Mouse (Mus musculus): Measurements from ENCODE around the gene Fam90a1a. TPM values are rescaled to one million over a fixed set of nuclear protein-coding genes. Genes with fewer than 3 reads are reported as not detected.
"Not testable (repeated sequence)": the region's sequence is repeated elsewhere in the genome, so short reads cannot be mapped to it uniquely, and the experiment has no call there.

Fam90a1a gene
- total and polyA plus RNA-seq, 3 experiments: not detected

DNA sequence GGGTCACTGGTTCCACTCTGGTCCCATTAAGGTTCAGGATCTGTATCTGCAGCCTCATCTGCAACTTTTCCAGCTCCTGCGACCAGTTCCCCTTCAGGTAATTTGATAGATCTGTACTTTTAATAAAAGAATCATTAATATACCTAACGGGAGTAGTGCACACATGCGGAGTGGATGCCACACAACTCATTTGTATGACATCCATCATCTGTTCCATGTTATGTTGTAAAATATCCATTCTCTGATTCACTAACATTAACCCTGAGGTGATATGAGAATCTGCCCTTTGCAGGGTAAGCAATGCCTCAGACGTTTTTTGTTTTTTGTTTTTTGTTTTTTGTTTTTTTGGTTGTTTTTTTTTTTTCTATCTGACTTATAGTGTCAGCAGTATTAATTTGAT is 20.5 kb upstream of the Fam90a1a start, which contains the start of gene Defb35:
Gene Defb35 (plus strand): TSS at position 301 of the 400 bp plus-strand sequence.
- not testable (repeated sequence) for H3K27ac ChIP-seq (ENCODE audit: control insufficient read depth, low read depth, low read length); H3K4me3 ChIP-seq (ENCODE audit: control insufficient read depth in 1 of 2, insufficient read depth in 1 of 2, low read depth in 2 of 2, low read length in 2 of 2); H3K36me3 ChIP-seq (ENCODE audit: control insufficient read depth in 1 of 2, insufficient read depth in 2 of 2, low read length in 2 of 2); H3K9ac ChIP-seq (ENCODE audit: control insufficient read depth, low read depth, low read length, poor library complexity, severe bottlenecking); DNase-seq (ENCODE audit: low read depth, low spot score); H3K9me3 ChIP-seq (replicated peaks; ENCODE audit: insufficient read depth, low read length); H3K79me2 ChIP-seq (ENCODE audit: control insufficient read depth, insufficient read depth, low read length, poor library complexity); H3K27me3 ChIP-seq (ENCODE audit: control insufficient read depth in 1 of 2, insufficient read depth in 2 of 2, low read length in 2 of 2); H3K4me1 ChIP-seq (ENCODE audit: control insufficient read depth in 1 of 2, insufficient read depth in 2 of 2, low read length in 2 of 2)

GRCm38 (mm10) chr8:21946462-21946861 is 12.1 kb upstream of the Fam90a1a start, which contains the start of gene Defb13:
Defb13 (plus strand) TSS chr8:21946762.
- no peak for TF ChIP-seq ZNF384 (IDR thresholded peaks at IDR 0.05; ENCODE audit: low read depth, low read length)
- no peak for TF ChIP-seq GABPA (IDR thresholded peaks at IDR 0.05; ENCODE audit: low read depth, low read length)
- TF ChIP-seq GATA1 (IDR thresholded peaks at IDR 0.05; ENCODE audit: low read depth, low read length): no peak
- no peak for TF ChIP-seq MAFK (IDR thresholded peaks at IDR 0.05; ENCODE audit: borderline replicate concordance, low read depth, low read length)
- no peak for TF ChIP-seq RAD21 (IDR thresholded peaks at IDR 0.05; ENCODE audit: low read depth, low read length)
- TF ChIP-seq JUND (IDR thresholded peaks at IDR 0.05; ENCODE audit: low read depth, low read length): no peak
- TF ChIP-seq POLR2A (IDR thresholded peaks at IDR 0.05; ENCODE audit: control insufficient read depth in 1 of 2, insufficient read depth in 1 of 2, low read depth in 1 of 2, low read length in 2 of 2, poor library complexity in 1 of 2): no peak
- TF ChIP-seq NRF1 (IDR thresholded peaks at IDR 0.05; ENCODE audit: insufficient read depth, low read depth, low read length, poor library complexity, severe bottlenecking): no peak
- no peak for TF ChIP-seq E2F4 (IDR thresholded peaks at IDR 0.05; ENCODE audit: borderline replicate concordance, low read depth, low read length)
- no peak for TF ChIP-seq RCOR1 (IDR thresholded peaks at IDR 0.05; ENCODE audit: low read depth, low read length)
- no peak for TF ChIP-seq MEF2A (IDR thresholded peaks at IDR 0.05; ENCODE audit: extremely low read depth, insufficient replicate concordance, low read depth, low read length, poor library complexity, severe bottlenecking)
- TF ChIP-seq POLR2AphosphoS2 (IDR thresholded peaks at IDR 0.05; ENCODE audit: low read length): no peak
- TF ChIP-seq HCFC1 (IDR thresholded peaks at IDR 0.05; ENCODE audit: low read depth, low read length): no peak
- TF ChIP-seq BHLHE40 (IDR thresholded peaks at IDR 0.05; ENCODE audit: borderline replicate concordance, low read depth, low read length): no peak
- TF ChIP-seq TCF12 (IDR thresholded peaks at IDR 0.05; ENCODE audit: low read depth, low read length): no peak
- TF ChIP-seq MYB (IDR thresholded peaks at IDR 0.05; ENCODE audit: low read depth, low read length): no peak
- no peak for TF ChIP-seq TBP (IDR thresholded peaks at IDR 0.05; ENCODE audit: low read depth, low read length)
- no peak for TF ChIP-seq ETS1 (IDR thresholded peaks at IDR 0.05; ENCODE audit: low read depth, low read length)
- no peak for TF ChIP-seq MYC (IDR thresholded peaks at IDR 0.05; ENCODE audit: low read depth, low read length)
- no peak for TF ChIP-seq MXI1 (IDR thresholded peaks at IDR 0.05; ENCODE audit: low read depth, low read length)
- H3K27me3 ChIP-seq (ENCODE audit: control insufficient read depth in 1 of 2, insufficient read depth in 2 of 2, low read length in 2 of 2): no peaks in the 10 kb centered on the region

More at GRCm38 (mm10) chr8:21946462-21946861, 12.1 kb upstream of the Fam90a1a start, which contains the start of gene Defb13:
- no peak for DNase-seq (ENCODE audit: low read depth, low spot score)
- H3K79me2 ChIP-seq (ENCODE audit: control insufficient read depth, insufficient read depth, low read length, poor library complexity): no peaks in the 10 kb centered on the region
- no peak within 1 kb of the TSS for H3K27ac ChIP-seq (ENCODE audit: control insufficient read depth, low read depth, low read length)
- no peaks in the 10 kb centered on the region for H3K4me1 ChIP-seq (ENCODE audit: control insufficient read depth in 1 of 2, insufficient read depth in 2 of 2, low read length in 2 of 2)
- H3K4me3 ChIP-seq (ENCODE audit: control insufficient read depth in 1 of 2, insufficient read depth in 1 of 2, low read depth in 2 of 2, low read length in 2 of 2): no peak within 1 kb of the TSS
- no peaks in the 10 kb centered on the region for H3K36me3 ChIP-seq (ENCODE audit: control insufficient read depth in 1 of 2, insufficient read depth in 2 of 2, low read length in 2 of 2)
- H3K9ac ChIP-seq (ENCODE audit: control insufficient read depth, low read depth, low read length, poor library complexity, severe bottlenecking): no peak within 1 kb of the TSS
- H3K9me3 ChIP-seq (replicated peaks; ENCODE audit: insufficient read depth, low read length): no peaks in the 10 kb centered on the region
